Mouse (Mus musculus): Measurements from ENCODE around the gene Ubr4. TPM values are rescaled to one million over a fixed set of nuclear protein-coding genes. Genes with fewer than 3 reads are reported as not detected.

The Ubr4 gene
- polyA plus RNA-seq, 1 experiment = 78.1 TPM

GRCm38 (mm10) chr4:139432966-139433765 is 80.8 kb downstream of the Ubr4 start:
- Histone ChIP-seq H3K36me3 (ENCODE audit: control insufficient read depth, insufficient read depth) (peaks cover 94% of the 10 kb centered on the region), H3K79me2 (ENCODE audit: control insufficient read depth, insufficient read depth) (no peaks in the 10 kb centered on the region), H3K79me3 (ENCODE audit: low read depth) (no peaks in the 10 kb centered on the region), H3K27me3 (ENCODE audit: control insufficient read depth, insufficient read depth, insufficient read length) (no peaks in the 10 kb centered on the region), H3ac (ENCODE audit: control insufficient read depth, insufficient read length, low read depth) (no peak overlapping the region), H3K4me3 (ENCODE audit: insufficient read depth, poor library complexity, severe bottlenecking) (no peak overlapping the region)
- no peak for TF ChIP-seq CTCF (IDR thresholded peaks at IDR 0.05; ENCODE audit: control insufficient read depth, insufficient read depth, insufficient read length)
- TF ChIP-seq FOSL1 (IDR thresholded peaks at IDR 0.05; ENCODE audit: insufficient read depth, low read length, poor library complexity, severe bottlenecking) = no peak
- TF ChIP-seq USF1 (IDR thresholded peaks at IDR 0.05; ENCODE audit: low read depth) = no peak
- TF ChIP-seq MAX (IDR thresholded peaks at IDR 0.05) = no peak
- no peak for TF ChIP-seq MYOD1 (IDR thresholded peaks at IDR 0.05; ENCODE audit: control insufficient read depth, insufficient read length, low read depth)
- no peak for TF ChIP-seq MYOG (IDR thresholded peaks at IDR 0.05; ENCODE audit: control insufficient read depth, extremely low read depth, insufficient read length)
- no peak for TF ChIP-seq CEBPB (IDR thresholded peaks at IDR 0.05; ENCODE audit: low read depth)

DNA sequence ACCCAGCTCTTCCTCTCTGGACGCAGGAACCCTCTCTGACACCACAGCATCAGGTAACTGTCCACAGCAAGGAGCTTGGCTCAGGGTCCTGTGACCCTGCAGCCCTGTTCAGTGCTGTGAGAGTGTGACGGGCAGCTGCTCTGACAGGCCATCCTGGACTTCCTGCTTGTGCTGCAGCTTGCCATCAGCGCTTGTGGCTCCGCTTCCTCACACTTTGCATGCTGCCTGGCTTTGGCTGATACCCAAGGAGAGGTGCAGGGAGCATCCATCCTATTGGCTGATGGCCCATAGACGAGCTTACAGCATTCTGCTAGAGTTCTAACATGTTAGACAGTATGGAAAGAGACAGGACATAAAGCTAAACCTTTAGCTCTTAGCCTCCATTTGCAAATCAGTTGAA is 88.8 kb downstream of the Ubr4 start:
- H3K4me3 ChIP-seq (ENCODE audit: insufficient read depth, poor library complexity, severe bottlenecking) = no peak overlapping the region
- no peaks in the 10 kb centered on the region for H3K27me3 ChIP-seq (ENCODE audit: control insufficient read depth, insufficient read depth, insufficient read length)
- H3K36me3 ChIP-seq (ENCODE audit: control insufficient read depth, insufficient read depth) = peaks cover 99% of the 10 kb centered on the region
- no peaks in the 10 kb centered on the region for H3K79me3 ChIP-seq (ENCODE audit: low read depth)
- H3ac ChIP-seq (ENCODE audit: control insufficient read depth, insufficient read length, low read depth) = no peak overlapping the region
- TF ChIP-seq MYOD1 (IDR thresholded peaks at IDR 0.05; ENCODE audit: control insufficient read depth, insufficient read length, low read depth) (no peak), USF1 (IDR thresholded peaks at IDR 0.05; ENCODE audit: low read depth) (no peak), MAX (IDR thresholded peaks at IDR 0.05) (no peak), CEBPB (IDR thresholded peaks at IDR 0.05; ENCODE audit: low read depth) (no peak), MYOG (IDR thresholded peaks at IDR 0.05; ENCODE audit: control insufficient read depth, extremely low read depth, insufficient read length) (no peak), CTCF (IDR thresholded peaks at IDR 0.05; ENCODE audit: control insufficient read depth, insufficient read depth, insufficient read length) (no peak)
- H3K79me2 ChIP-seq (ENCODE audit: control insufficient read depth, insufficient read depth) = no peaks in the 10 kb centered on the region

DNA sequence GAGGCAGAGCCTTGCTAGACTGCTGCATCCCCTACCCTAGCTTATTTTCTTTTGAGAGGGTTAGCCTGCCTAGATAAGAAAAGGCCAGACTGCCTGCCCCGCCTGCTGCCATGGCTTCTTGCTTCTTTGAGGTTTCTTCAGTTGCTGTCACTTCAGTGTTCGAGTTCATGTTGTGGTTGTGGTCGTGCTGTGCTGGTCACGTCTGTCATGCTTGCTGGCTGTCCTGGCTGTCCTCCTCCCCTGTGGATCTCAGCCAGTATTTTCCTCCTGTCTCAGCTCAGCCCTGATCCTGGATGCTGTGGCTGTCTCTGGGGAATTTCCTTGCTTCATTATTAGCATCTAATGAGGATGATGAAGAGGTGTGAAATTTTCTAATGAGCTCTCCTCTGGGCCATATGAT is 89.4 kb downstream of the Ubr4 start:
- TF ChIP-seq MAX (IDR thresholded peaks at IDR 0.05) (no peak), CTCF (IDR thresholded peaks at IDR 0.05; ENCODE audit: control insufficient read depth, insufficient read depth, insufficient read length) (no peak), CEBPB (IDR thresholded peaks at IDR 0.05; ENCODE audit: low read depth) (no peak), USF1 (IDR thresholded peaks at IDR 0.05; ENCODE audit: low read depth) (no peak), MYOG (IDR thresholded peaks at IDR 0.05; ENCODE audit: control insufficient read depth, extremely low read depth, insufficient read length) (no peak), FOSL1 (IDR thresholded peaks at IDR 0.05; ENCODE audit: insufficient read depth, low read length, poor library complexity, severe bottlenecking) (no peak), MYOD1 (IDR thresholded peaks at IDR 0.05; ENCODE audit: control insufficient read depth, insufficient read length, low read depth) (no peak)
- H3ac ChIP-seq (ENCODE audit: control insufficient read depth, insufficient read length, low read depth) = no peak overlapping the region
- H3K79me3 ChIP-seq (ENCODE audit: low read depth) = no peaks in the 10 kb centered on the region
- H3K79me2 ChIP-seq (ENCODE audit: control insufficient read depth, insufficient read depth) = no peaks in the 10 kb centered on the region
- H3K27me3 ChIP-seq (ENCODE audit: control insufficient read depth, insufficient read depth, insufficient read length) = no peaks in the 10 kb centered on the region
- peaks cover 99% of the 10 kb centered on the region for H3K36me3 ChIP-seq (ENCODE audit: control insufficient read depth, insufficient read depth)
- H3K4me3 ChIP-seq (ENCODE audit: insufficient read depth, poor library complexity, severe bottlenecking) = no peak overlapping the region

DNA sequence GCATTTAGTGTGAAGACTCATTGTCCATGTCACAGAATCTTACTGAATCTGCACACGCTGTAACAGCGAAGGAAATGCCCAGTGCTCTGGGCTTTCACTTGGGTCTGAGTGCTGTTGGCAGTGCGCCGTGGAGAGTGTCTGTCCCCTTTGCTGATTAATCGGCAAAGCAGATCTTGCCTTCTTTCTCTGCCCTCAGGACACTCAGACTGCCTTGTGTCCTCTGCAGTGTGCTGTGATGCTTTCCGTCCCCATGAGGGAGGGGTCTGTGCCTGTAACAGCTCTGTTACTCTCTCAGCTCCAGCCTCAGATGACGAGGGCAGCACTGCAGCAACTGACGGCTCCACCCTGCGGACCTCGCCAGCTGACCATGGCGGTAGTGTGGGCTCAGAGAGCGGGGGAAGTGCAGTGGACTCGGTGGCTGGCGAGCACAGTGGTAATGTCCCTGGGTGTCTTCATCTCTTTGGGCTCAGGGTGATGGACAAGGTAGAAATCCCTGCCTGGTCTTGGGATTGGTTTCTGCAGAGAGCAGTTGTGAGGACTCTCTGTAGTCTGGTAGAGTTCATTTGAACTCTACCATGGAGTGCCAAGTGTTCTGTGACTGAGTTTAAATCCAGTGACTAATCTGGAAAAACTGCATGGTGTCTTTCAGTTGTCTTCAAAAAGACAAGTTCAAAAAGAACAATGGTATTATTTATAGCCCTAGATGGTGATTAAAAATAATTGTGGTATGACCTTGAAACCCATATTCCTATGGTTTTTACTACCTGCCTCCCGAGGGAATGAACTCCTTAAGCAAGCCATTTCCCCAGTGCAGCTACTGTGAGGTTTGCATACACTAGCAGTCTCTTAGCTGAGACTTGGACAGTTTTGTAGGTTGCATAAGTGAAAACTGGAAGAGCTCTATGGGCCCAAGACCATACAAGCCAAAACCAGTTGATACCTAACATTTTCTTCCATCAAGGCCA is 90.3 kb downstream of the Ubr4 start:
- Histone ChIP-seq H3K36me3 (ENCODE audit: control insufficient read depth, insufficient read depth) (peaks cover 99% of the 10 kb centered on the region), H3K79me2 (ENCODE audit: control insufficient read depth, insufficient read depth) (no peaks in the 10 kb centered on the region), H3K4me3 (ENCODE audit: insufficient read depth, poor library complexity, severe bottlenecking) (no peak overlapping the region), H3ac (ENCODE audit: control insufficient read depth, insufficient read length, low read depth) (no peak overlapping the region), H3K79me3 (ENCODE audit: low read depth) (no peaks in the 10 kb centered on the region), H3K27me3 (ENCODE audit: control insufficient read depth, insufficient read depth, insufficient read length) (no peaks in the 10 kb centered on the region)
- TF ChIP-seq CEBPB (IDR thresholded peaks at IDR 0.05; ENCODE audit: low read depth) (no peak), MYOG (IDR thresholded peaks at IDR 0.05; ENCODE audit: control insufficient read depth, extremely low read depth, insufficient read length) (no peak), MYOD1 (IDR thresholded peaks at IDR 0.05; ENCODE audit: control insufficient read depth, insufficient read length, low read depth) (no peak), MAX (IDR thresholded peaks at IDR 0.05) (no peak), USF1 (IDR thresholded peaks at IDR 0.05; ENCODE audit: low read depth) (no peak), CTCF (IDR thresholded peaks at IDR 0.05; ENCODE audit: control insufficient read depth, insufficient read depth, insufficient read length) (no peak), FOSL1 (IDR thresholded peaks at IDR 0.05; ENCODE audit: insufficient read depth, low read length, poor library complexity, severe bottlenecking) (no peak)

DNA sequence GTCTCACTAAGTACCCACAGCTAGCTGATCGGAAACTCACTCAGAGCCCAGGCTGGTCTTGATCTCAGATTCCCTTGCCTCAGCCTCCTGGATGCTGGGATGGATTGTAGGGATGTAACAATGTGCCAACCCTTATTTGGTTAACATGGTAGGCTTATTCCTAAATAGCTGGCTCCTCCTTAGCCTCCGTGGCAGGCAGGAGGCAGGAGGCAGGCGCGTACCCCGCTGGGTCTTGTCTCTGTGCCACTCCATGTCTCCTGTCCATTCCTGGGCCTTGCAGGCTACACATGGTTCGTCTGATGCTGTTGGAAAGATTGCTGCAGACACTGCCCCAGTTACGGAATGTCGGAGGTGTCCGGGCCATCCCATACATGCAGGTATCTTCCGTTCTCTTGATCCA is 91.9 kb downstream of the Ubr4 start:
- H3K79me3 ChIP-seq (ENCODE audit: low read depth) = no peaks in the 10 kb centered on the region
- H3K27me3 ChIP-seq (ENCODE audit: control insufficient read depth, insufficient read depth, insufficient read length) = no peaks in the 10 kb centered on the region
- H3ac ChIP-seq (ENCODE audit: control insufficient read depth, insufficient read length, low read depth) = no peak overlapping the region
- TF ChIP-seq USF1 (IDR thresholded peaks at IDR 0.05; ENCODE audit: low read depth) (no peak), MYOG (IDR thresholded peaks at IDR 0.05; ENCODE audit: control insufficient read depth, extremely low read depth, insufficient read length) (no peak), CEBPB (IDR thresholded peaks at IDR 0.05; ENCODE audit: low read depth) (no peak), MYOD1 (IDR thresholded peaks at IDR 0.05; ENCODE audit: control insufficient read depth, insufficient read length, low read depth) (no peak), CTCF (IDR thresholded peaks at IDR 0.05; ENCODE audit: control insufficient read depth, insufficient read depth, insufficient read length) (no peak), MAX (IDR thresholded peaks at IDR 0.05) (no peak), FOSL1 (IDR thresholded peaks at IDR 0.05; ENCODE audit: insufficient read depth, low read length, poor library complexity, severe bottlenecking) (no peak)
- H3K4me3 ChIP-seq (ENCODE audit: insufficient read depth, poor library complexity, severe bottlenecking) = no peak overlapping the region
- H3K79me2 ChIP-seq (ENCODE audit: control insufficient read depth, insufficient read depth) = no peaks in the 10 kb centered on the region
- H3K36me3 ChIP-seq (ENCODE audit: control insufficient read depth, insufficient read depth) = peaks cover 99% of the 10 kb centered on the region

Data from C2C12 (cell line).